Mouse (Mus musculus) lung, embryonic 15.5 days (tissue): Measurements from ENCODE around the gene Wiz. TPM values are rescaled to one million over a fixed set of nuclear protein-coding genes. Genes with fewer than 3 reads are reported as not detected.

Experiments
- ATAC-seq: fragments of 200-750 bp; cut with Nextera tagmentation; 2 replicates; pipeline ENCODE4 v1.8.0; 2017; ENCODE audit warnings: moderate number of reproducible peaks, borderline replicate concordance; ENCODE audit not compliant: low FRiP score, low TSS enrichment; ENCODE audit errors: extremely low read depth
- H3K27ac ChIP-seq: fragments of 300-500 bp; sonication (generic); 2 replicates; pipeline ENCODE4 v1.5.1; 2015; ENCODE audit warnings: moderate library complexity, mild to moderate bottlenecking, inconsistent platforms
- H3K27me3 ChIP-seq: fragments of 300-500 bp; sonication (generic); 2 replicates; pipeline ENCODE4 v1.6.1; 2015; ENCODE audit warnings: inconsistent platforms
- H3K36me3 ChIP-seq: fragments of 300-500 bp; sonication (generic); 2 replicates; pipeline ENCODE4 v1.6.1; 2015; ENCODE audit warnings: inconsistent platforms
- H3K4me1 ChIP-seq: fragments of 300-500 bp; sonication (generic); 2 replicates; pipeline ENCODE4 v1.6.1; 2015; ENCODE audit warnings: inconsistent platforms
- H3K4me2 ChIP-seq: fragments of 300-500 bp; sonication (generic); 2 replicates; pipeline ENCODE4 v1.6.1; 2015; ENCODE audit warnings: inconsistent platforms, mild to moderate bottlenecking, moderate library complexity
- H3K4me3 ChIP-seq: fragments of 300-500 bp; sonication (generic); 2 replicates; pipeline ENCODE4 v1.5.1; 2015; ENCODE audit warnings: mild to moderate bottlenecking, inconsistent platforms
- H3K9ac ChIP-seq: fragments of 300-500 bp; sonication (generic); 2 replicates; pipeline ENCODE4 v1.6.1; 2015; ENCODE audit warnings: inconsistent platforms
- H3K9me3 ChIP-seq: fragments of 300-500 bp; sonication (generic); 2 replicates; pipeline ENCODE4 v1.6.1; 2016; ENCODE audit warnings: inconsistent platforms
- WGBS: fragments of 180-500 bp; shearing (Covaris S2); methylation state at CpG from one replicate; pipeline ENCODE4 v1.1.7; 2015; 5-methylcytosine and 5-hydroxymethylcytosine counted together
- polyA plus RNA-seq: library from polyadenylated mRNA; unstranded; fragments of >200 nt; fragmentation: Nextera tagmentation; extraction: Ambion mirVana; gene quantifications from 2 replicates; pipeline ENCODE4 v1.2.1, GENCODE M21; 2015

Gene Wiz
- polyA plus RNA-seq, 1 experiment from 2014 or later = 26.9 TPM

GRCm38 (mm10) chr17:32377137-32377536 lies 12.1 kb downstream of the Wiz start:
- no peaks in the 10 kb centered on the region for H3K9me3 ChIP-seq
- no peaks in the 10 kb centered on the region for H3K27me3 ChIP-seq
- no peak for ATAC-seq
- WGBS = 79% methylated on average over 9 of the region's 9 CpGs
- no peak overlapping the region for H3K27ac ChIP-seq
- H3K4me1 ChIP-seq = no peaks in the 10 kb centered on the region
- no peak overlapping the region for H3K4me3 ChIP-seq
- H3K4me2 ChIP-seq = no peak overlapping the region
- H3K36me3 ChIP-seq = peaks cover 9% of the 10 kb centered on the region; the same call in 1 of the 2 replicates
- no peak overlapping the region for H3K9ac ChIP-seq

GRCm38 (mm10) chr17:32376475-32376874 lies 12.8 kb downstream of the Wiz start:
- H3K4me2 ChIP-seq = no peak overlapping the region
- no peak overlapping the region for H3K27ac ChIP-seq
- peaks cover 9% of the 10 kb centered on the region; the same call in 1 of the 2 replicates for H3K36me3 ChIP-seq
- no peaks in the 10 kb centered on the region for H3K4me1 ChIP-seq
- no peak overlapping the region for H3K9ac ChIP-seq
- no peaks in the 10 kb centered on the region for H3K9me3 ChIP-seq
- WGBS = 82% methylated on average over 15 of the region's 15 CpGs
- no peak overlapping the region for H3K4me3 ChIP-seq
- H3K27me3 ChIP-seq = no peaks in the 10 kb centered on the region
- ATAC-seq = no peak

- 17% methylated on average over 13 of the region's 17 CpGs for WGBS
- peak; percentile 64; the same call in 1 of the 2 replicates for ATAC-seq
- peak overlapping the region; percentile 49 for H3K4me2 ChIP-seq
- no peaks in the 10 kb centered on the region for H3K27me3 ChIP-seq
- peak overlapping the region; percentile 32 for H3K9ac ChIP-seq
- H3K36me3 ChIP-seq = no peaks in the 10 kb centered on the region
- peak overlapping the region; percentile 16 for H3K27ac ChIP-seq
- peaks cover 9% of the 10 kb centered on the region for H3K4me1 ChIP-seq
- peak overlapping the region; percentile 41 for H3K4me3 ChIP-seq
- H3K9me3 ChIP-seq = no peaks in the 10 kb centered on the region
Observed at GRCm38 (mm10) chr17:32368991-32369578, 20.2 kb downstream of the Wiz start.

GRCm38 (mm10) chr17:32367706-32368105 lies 21.5 kb downstream of the Wiz start:
- Histone ChIP-seq H3K4me1 (peaks cover 18% of the 10 kb centered on the region), H3K27ac (no peak overlapping the region), H3K9me3 (no peaks in the 10 kb centered on the region), H3K9ac (no peak overlapping the region), H3K4me2 (no peak overlapping the region), H3K4me3 (no peak overlapping the region), H3K36me3 (no peaks in the 10 kb centered on the region), H3K27me3 (no peaks in the 10 kb centered on the region)
- no peak for ATAC-seq
- 89% methylated on average over 11 of the region's 11 CpGs for WGBS

- Histone ChIP-seq H3K27ac (no peak overlapping the region), H3K4me1 (peaks cover 24% of the 10 kb centered on the region), H3K9me3 (no peaks in the 10 kb centered on the region), H3K9ac (no peak overlapping the region), H3K4me3 (no peak overlapping the region; the same call in 1 of the 2 replicates), H3K36me3 (peaks cover 17% of the 10 kb centered on the region), H3K4me2 (no peak overlapping the region), H3K27me3 (no peaks in the 10 kb centered on the region)
- 60% methylated on average over 1 of the region's 1 CpGs for WGBS
- no peak for ATAC-seq
Observed at GRCm38 (mm10) chr17:32365296-32365695, 23.9 kb downstream of the Wiz start.

- Histone ChIP-seq H3K36me3 (peaks cover 22% of the 10 kb centered on the region), H3K4me3 (peak overlapping the region; percentile 99), H3K4me1 (peaks cover 24% of the 10 kb centered on the region), H3K27me3 (no peaks in the 10 kb centered on the region), H3K9ac (peak overlapping the region; percentile 33), H3K27ac (peak overlapping the region; percentile 79), H3K4me2 (peak overlapping the region; percentile 65), H3K9me3 (no peaks in the 10 kb centered on the region)
- 40% methylated on average over 5 of the region's 5 CpGs for WGBS
- peak; percentile 27; the same call in 1 of the 2 replicates for ATAC-seq
Observed at GRCm38 (mm10) chr17:32364850-32365249, 24.4 kb downstream of the Wiz start.

GRCm38 (mm10) chr17:32364331-32364730 lies 24.9 kb downstream of the Wiz start:
- peaks cover 27% of the 10 kb centered on the region for H3K36me3 ChIP-seq
- peak overlapping the region; percentile 99 for H3K4me3 ChIP-seq
- 1% methylated on average over 44 of the region's 47 CpGs for WGBS
- peak overlapping the region; percentile 91 for H3K9ac ChIP-seq
- H3K4me2 ChIP-seq = peak overlapping the region; percentile 65
- peak; percentile 91 for ATAC-seq
- peak overlapping the region; percentile 79 for H3K27ac ChIP-seq
- no peaks in the 10 kb centered on the region for H3K9me3 ChIP-seq
- H3K4me1 ChIP-seq = peaks cover 24% of the 10 kb centered on the region
- H3K27me3 ChIP-seq = no peaks in the 10 kb centered on the region

GRCm38 (mm10) chr17:32363821-32364301 lies 25.4 kb downstream of the Wiz start:
- Histone ChIP-seq H3K9ac (peak overlapping the region; percentile 91), H3K4me1 (peaks cover 24% of the 10 kb centered on the region), H3K4me3 (peak overlapping the region; percentile 99), H3K27me3 (no peaks in the 10 kb centered on the region), H3K4me2 (peak overlapping the region; percentile 65), H3K9me3 (no peaks in the 10 kb centered on the region), H3K27ac (peak overlapping the region; percentile 79), H3K36me3 (peaks cover 32% of the 10 kb centered on the region)
- WGBS = under 1% methylated on average over 20 of the region's 50 CpGs
- peak; percentile 46 for ATAC-seq

GRCm38 (mm10) chr17:32362686-32363085 lies 26.6 kb downstream of the Wiz start:
- Histone ChIP-seq H3K27ac (no peak overlapping the region), H3K9ac (peak overlapping the region; percentile 91; the same call in 1 of the 2 replicates), H3K27me3 (no peaks in the 10 kb centered on the region), H3K9me3 (no peaks in the 10 kb centered on the region), H3K4me3 (peak overlapping the region; percentile 99), H3K4me2 (peak overlapping the region; percentile 65), H3K36me3 (peaks cover 43% of the 10 kb centered on the region), H3K4me1 (peaks cover 24% of the 10 kb centered on the region)
- ATAC-seq = no peak
- WGBS = 70% methylated on average over 4 of the region's 4 CpGs

GRCm38 (mm10) chr17:32359928-32360327 lies 29.3 kb downstream of the Wiz start:
- Histone ChIP-seq H3K4me1 (peaks cover 20% of the 10 kb centered on the region), H3K27ac (no peak overlapping the region), H3K36me3 (peaks cover 71% of the 10 kb centered on the region), H3K4me3 (no peak overlapping the region), H3K9ac (no peak overlapping the region), H3K9me3 (no peaks in the 10 kb centered on the region), H3K4me2 (no peak overlapping the region), H3K27me3 (no peaks in the 10 kb centered on the region)
- WGBS = 86% methylated on average over 18 of the region's 18 CpGs
- no peak for ATAC-seq

- Histone ChIP-seq H3K27ac (no peak overlapping the region), H3K27me3 (no peaks in the 10 kb centered on the region), H3K36me3 (peaks cover 80% of the 10 kb centered on the region), H3K4me3 (no peak overlapping the region), H3K4me2 (no peak overlapping the region), H3K9me3 (no peaks in the 10 kb centered on the region), H3K9ac (no peak overlapping the region), H3K4me1 (peaks cover 15% of the 10 kb centered on the region)
- 86% methylated on average over 6 of the region's 6 CpGs for WGBS
- no peak for ATAC-seq
Observed at GRCm38 (mm10) chr17:32358943-32359340, 30.3 kb downstream of the Wiz start.

- no peak overlapping the region for H3K4me2 ChIP-seq
- no peaks in the 10 kb centered on the region for H3K9me3 ChIP-seq
- H3K9ac ChIP-seq = no peak overlapping the region
- H3K36me3 ChIP-seq = peaks cover 82% of the 10 kb centered on the region
- no peak for ATAC-seq
- no peak overlapping the region for H3K27ac ChIP-seq
- peaks cover 12% of the 10 kb centered on the region for H3K4me1 ChIP-seq
- WGBS = 92% methylated on average over 7 of the region's 7 CpGs
- no peaks in the 10 kb centered on the region for H3K27me3 ChIP-seq
- H3K4me3 ChIP-seq = no peak overlapping the region
Observed at GRCm38 (mm10) chr17:32358192-32358942, 30.9 kb downstream of the Wiz start.
